Mouse (Mus musculus) hindbrain, embryonic 13.5 days (tissue): ENCODE data around the gene Zfp618. TPM values are rescaled to one million over a fixed set of nuclear protein-coding genes. Genes with fewer than 3 reads are reported as not detected.

Source experiments
- polyA plus RNA-seq: library from polyadenylated mRNA; unstranded; fragments of >200 nt; fragmentation: Nextera tagmentation; extraction: Ambion mirVana; gene quantifications from 2 replicates; pipeline ENCODE4 v1.2.1, GENCODE M21; 2015

The Zfp618 gene
- polyA plus RNA-seq, 1 experiment from 2014 or later = 37.9 TPM

Other genes with a start within 250 kb of the Zfp618 start
- gene Ambp, start 189.2 kb downstream of the Zfp618 start, polyA plus RNA-seq = 0.92 TPM in 1 of 2 replicates, not detected in the other
- not detected in 2 replicates for gene Kif12, start 206.6 kb downstream of the Zfp618 start, polyA plus RNA-seq
- gene Col27a1, start 248.4 kb downstream of the Zfp618 start, polyA plus RNA-seq = 2.1 and 2.4 TPM in 2 replicates